Mouse (Mus musculus) olfactory bulb, adult 2 months (tissue): ENCODE results near the gene Lmna.

Experiments used
- CTCF ChIP-seq: fragments of 200-500 bp; IDR thresholded peaks from 2 replicates; pipeline ENCODE4 v1.5.1; 2012; ENCODE audit warnings: low read depth, mild to moderate bottlenecking, low read length, moderate library complexity; ENCODE audit not compliant: insufficient read depth
- POLR2A ChIP-seq: fragments of 200-500 bp; IDR thresholded peaks from 2 replicates; pipeline ENCODE4 v1.6.1; 2012; ENCODE audit warnings: mild to moderate bottlenecking, low read depth, low read length, moderate library complexity; ENCODE audit not compliant: insufficient read depth

- TF ChIP-seq CTCF (no peak), POLR2A (no peak)
Measured at GRCm38 (mm10) chr3:88473571-88473970, 36.2 kb downstream of the Lmna start.
